Mouse (Mus musculus) MEL (cell line): Measurements from ENCODE around the gene Oaz1. TPM values are rescaled to one million over a fixed set of nuclear protein-coding genes. Genes with fewer than 3 reads are reported as not detected.

ENCODE experiments used
- DNase-seq: peaks from one replicate; pipeline ENCODE4 v3.0.0; 2011; ENCODE audit warnings: low read depth, low spot score
- H3K27ac ChIP-seq: 2 replicates; pipeline ENCODE4 v1.5.1; 2012; ENCODE audit warnings: low read depth, mild to moderate bottlenecking, control low read depth, low read length, moderate library complexity; ENCODE audit not compliant: control insufficient read depth
- H3K27me3 ChIP-seq, 2 experiments: fragments of 150-350 bp in 1 of 2; sonication (generic) in 1 of 2; 2 replicates each; pipeline ENCODE4 v1.6.1; 2012; ENCODE audit warnings: low read length in 2 of 2, mild to moderate bottlenecking in 2 of 2, improper control_type of control experiment in 1 of 2, moderate library complexity in 1 of 2; ENCODE audit not compliant: insufficient read depth in 2 of 2, control insufficient read depth in 1 of 2
- H3K36me3 ChIP-seq, 2 experiments: 2 replicates each; pipeline ENCODE4 v1.6.1; 2012 to 2014; ENCODE audit warnings: low read length in 2 of 2, improper control_type of control experiment in 1 of 2, inconsistent platforms in 1 of 2, mild to moderate bottlenecking in 1 of 2; ENCODE audit not compliant: insufficient read depth in 2 of 2, control insufficient read depth in 1 of 2
- H3K4me1 ChIP-seq, 2 experiments: fragments of 150-350 bp in 1 of 2; sonication (generic) in 1 of 2; 2 replicates each; pipeline ENCODE4 v1.6.1; 2012; ENCODE audit warnings: low read length in 2 of 2, improper control_type of control experiment in 1 of 2, mild to moderate bottlenecking in 1 of 2; ENCODE audit not compliant: insufficient read depth in 2 of 2, control insufficient read depth in 1 of 2
- H3K4me3 ChIP-seq, 2 experiments: fragments of 150-350 bp in 1 of 2; sonication (generic) in 1 of 2; 2 replicates each; pipeline ENCODE4 v1.5.1; 2012; ENCODE audit warnings: low read depth in 2 of 2, low read length in 2 of 2, mild to moderate bottlenecking in 2 of 2, moderate library complexity in 2 of 2, control low read depth in 1 of 2, improper control_type of control experiment in 1 of 2; ENCODE audit not compliant: control insufficient read depth in 1 of 2, insufficient read depth in 1 of 2
- H3K79me2 ChIP-seq: 2 replicates; pipeline ENCODE4 v1.6.1; 2012; ENCODE audit warnings: mild to moderate bottlenecking, low read length, moderate library complexity; ENCODE audit not compliant: control insufficient read depth, poor library complexity, insufficient read depth
- H3K9ac ChIP-seq: 2 replicates; pipeline ENCODE4 v1.6.1; 2012; ENCODE audit warnings: low read depth, mild to moderate bottlenecking, control low read depth, low read length, moderate library complexity; ENCODE audit not compliant: control insufficient read depth, poor library complexity, severe bottlenecking
- H3K9me3 ChIP-seq: fragments of 150-350 bp; sonication (generic); replicated peaks from 2 replicates; pipeline ENCODE4 v1.6.1; 2012; ENCODE audit warnings: mild to moderate bottlenecking, low read length, improper control_type of control experiment, moderate library complexity; ENCODE audit not compliant: insufficient read depth
- CHD2 ChIP-seq: IDR thresholded peaks from 2 replicates; pipeline ENCODE4 v1.6.1; 2011; ENCODE audit warnings: low read length, improper control_type of control experiment
- CTCF ChIP-seq, 3 experiments: IDR thresholded peaks in 2 of 3; conservative IDR thresholded peaks in 1 of 3; 2 replicates each; pipeline ENCODE4 v1.5.1; 2011 to 2012; ENCODE audit warnings: low read length in 3 of 3, low read depth in 2 of 3, mild to moderate bottlenecking in 2 of 3, improper control_type of control experiment in 1 of 3, inconsistent platforms in 1 of 3, mixed read lengths in 1 of 3, moderate library complexity in 1 of 3; ENCODE audit not compliant: control insufficient read depth in 1 of 3, insufficient read depth in 1 of 3, poor library complexity in 1 of 3, severe bottlenecking in 1 of 3
- E2F4 ChIP-seq: IDR thresholded peaks from 2 replicates; pipeline ENCODE4 v1.6.1; 2011; ENCODE audit warnings: low read depth, low read length, improper control_type of control experiment, borderline replicate concordance
- ELF1 ChIP-seq: IDR thresholded peaks from 2 replicates; pipeline ENCODE4 v1.6.1; 2014; ENCODE audit warnings: low read depth, mild to moderate bottlenecking, inconsistent platforms, low read length, improper control_type of control experiment, moderate library complexity
- GABPA ChIP-seq: IDR thresholded peaks from 2 replicates; pipeline ENCODE4 v1.6.1; 2012; ENCODE audit warnings: low read depth, mild to moderate bottlenecking, inconsistent platforms, low read length, improper control_type of control experiment, moderate library complexity
- GATA1 ChIP-seq: IDR thresholded peaks from 2 replicates; pipeline ENCODE4 v1.6.1; 2011; ENCODE audit warnings: low read depth, low read length, improper control_type of control experiment
- HCFC1 ChIP-seq: IDR thresholded peaks from 2 replicates; pipeline ENCODE4 v1.6.1; 2012; ENCODE audit warnings: low read depth, mild to moderate bottlenecking, inconsistent platforms, low read length, improper control_type of control experiment, moderate library complexity
- MAX ChIP-seq: IDR thresholded peaks from 2 replicates; pipeline ENCODE4 v1.6.1; 2011; ENCODE audit warnings: low read length, improper control_type of control experiment
- MEF2A ChIP-seq: IDR thresholded peaks from 2 replicates; pipeline ENCODE4 v1.6.1; 2014; ENCODE audit warnings: low read depth, mild to moderate bottlenecking, inconsistent platforms, low read length, improper control_type of control experiment; ENCODE audit not compliant: poor library complexity, insufficient replicate concordance, severe bottlenecking; ENCODE audit errors: extremely low read depth
- POLR2AphosphoS2 ChIP-seq: IDR thresholded peaks from 2 replicates; pipeline ENCODE4 v1.6.1; 2011; ENCODE audit warnings: low read length, improper control_type of control experiment
- RAD21 ChIP-seq: IDR thresholded peaks from 2 replicates; pipeline ENCODE4 v1.6.1; 2011; ENCODE audit warnings: mild to moderate bottlenecking, low read depth, low read length, improper control_type of control experiment
- TAL1 ChIP-seq: IDR thresholded peaks from 2 replicates; pipeline ENCODE4 v1.6.1; 2012; ENCODE audit warnings: mild to moderate bottlenecking, inconsistent platforms, low read length, moderate library complexity, mixed read lengths
- TCF12 ChIP-seq: IDR thresholded peaks from 2 replicates; pipeline ENCODE4 v1.6.1; 2014; ENCODE audit warnings: low read depth, mild to moderate bottlenecking, inconsistent platforms, low read length, improper control_type of control experiment, moderate library complexity
- UBTF ChIP-seq: IDR thresholded peaks from 2 replicates; pipeline ENCODE4 v1.6.1; 2012; ENCODE audit warnings: low read depth, mild to moderate bottlenecking, inconsistent platforms, low read length, improper control_type of control experiment, moderate library complexity, borderline replicate concordance; ENCODE audit not compliant: insufficient read depth
- USF1 ChIP-seq: IDR thresholded peaks from 2 replicates; pipeline ENCODE4 v1.6.1; 2014; ENCODE audit warnings: low read depth, mild to moderate bottlenecking, inconsistent platforms, low read length, improper control_type of control experiment, moderate library complexity
- USF2 ChIP-seq, 2 experiments: IDR thresholded peaks; 2 replicates each; pipeline ENCODE4 v1.6.1; 2011 to 2012; ENCODE audit warnings: improper control_type of control experiment in 2 of 2, low read length in 2 of 2, borderline replicate concordance in 1 of 2, inconsistent platforms in 1 of 2, low read depth in 1 of 2, mild to moderate bottlenecking in 1 of 2; ENCODE audit not compliant: insufficient read depth in 1 of 2
- ZKSCAN1 ChIP-seq: IDR thresholded peaks from 2 replicates; pipeline ENCODE4 v1.6.1; 2012; ENCODE audit warnings: low read depth, mild to moderate bottlenecking, inconsistent platforms, low read length, improper control_type of control experiment, moderate library complexity
- ZMIZ1 ChIP-seq: IDR thresholded peaks from 2 replicates; pipeline ENCODE4 v1.6.1; 2012; ENCODE audit warnings: low read depth, mild to moderate bottlenecking, inconsistent platforms, low read length, improper control_type of control experiment, moderate library complexity
- ZNF384 ChIP-seq: IDR thresholded peaks from 2 replicates; pipeline ENCODE4 v1.6.1; 2012; ENCODE audit warnings: low read depth, mild to moderate bottlenecking, inconsistent platforms, low read length, improper control_type of control experiment
- polyA plus RNA-seq, 2 experiments: library from polyadenylated mRNA; stranded (reverse) in 1 of 2; unstranded in 1 of 2; fragments of >175 nt in 1 of 2; fragments of >200 nt in 1 of 2; gene quantifications; 2 replicates each; pipeline versions ENCODE4 v1.2.1 to v1.2.4; 2012; ENCODE audit warnings: low replicate concordance in 2 of 2, low read depth in 1 of 2; ENCODE audit not compliant: insufficient read length in 2 of 2, insufficient read depth in 1 of 2, missing spikeins in 1 of 2
- total RNA-seq: library from RNA; depleted of rRNA; stranded (reverse); fragments of 300-350 nt; gene quantifications from 2 replicates; pipeline ENCODE4 v1.2.3, GENCODE M21; 2012

The Oaz1 gene
- total and polyA plus RNA-seq, 3 experiments: 983 to 1,528 TPM; not detected in 1

- DNase-seq: no peak
- TF ChIP-seq GABPA (no peak), UBTF (no peak), MEF2A (no peak), TAL1 (peak; percentile 22; the same call in 1 of the 2 replicates), TCF12 (no peak), CTCF (IDR thresholded peaks at IDR 0.05 in 2 of 3, conservative IDR thresholded peaks at IDR 0.05 in 1 of 3; ENCODE audit: control insufficient read depth in 1 of 3, insufficient read depth in 1 of 3, low read depth in 2 of 3, low read length in 3 of 3, poor library complexity in 1 of 3, severe bottlenecking in 1 of 3) (no peak)
- peaks cover 19 to 43% of the 10 kb centered on the region in 2 experiments for H3K4me1 ChIP-seq
- no peak overlapping the region for H3K4me3 ChIP-seq
- H3K9ac ChIP-seq: peak overlapping the region; percentile 83
- H3K27me3 ChIP-seq: no peaks in the 10 kb centered on the region
- peaks cover 2 to 31% of the 10 kb centered on the region in 2 experiments; a peak in 3 of 4 replicates for H3K36me3 ChIP-seq
- no peaks in the 10 kb centered on the region for H3K9me3 ChIP-seq
- peaks cover 64% of the 10 kb centered on the region for H3K79me2 ChIP-seq
- H3K27ac ChIP-seq: peak overlapping the region; percentile 71
Measured at GRCm38 (mm10) chr10:80856908-80857307, 30.5 kb downstream of the Oaz1 start.

DNA sequence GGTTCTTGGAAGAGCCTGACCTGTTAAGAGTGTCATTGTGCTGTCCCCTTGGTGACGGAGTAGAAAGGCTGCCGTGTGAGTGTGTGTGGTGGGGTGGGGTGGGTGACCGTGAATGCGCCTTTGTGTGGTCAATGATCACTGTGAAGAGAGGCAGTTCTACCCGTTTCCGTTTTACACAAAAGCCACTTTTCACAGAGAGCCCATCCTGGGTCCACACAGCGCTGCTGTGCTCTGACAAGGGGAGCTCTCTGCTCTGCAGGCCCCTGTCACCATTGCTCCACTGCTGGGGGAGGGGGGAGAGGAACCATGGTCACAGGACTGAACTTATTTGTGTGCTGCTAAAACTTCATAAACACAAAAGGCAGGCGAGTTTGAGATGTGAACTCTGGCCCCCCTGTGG lies 30.9 kb downstream of the Oaz1 start:
- H3K79me2 ChIP-seq: peaks cover 64% of the 10 kb centered on the region
- peak overlapping the region; percentile 71 for H3K27ac ChIP-seq
- peak overlapping the region; percentile 83 for H3K9ac ChIP-seq
- H3K9me3 ChIP-seq: no peaks in the 10 kb centered on the region
- no peak overlapping the region; a peak in 1 of 4 replicates for H3K4me3 ChIP-seq
- peaks cover 19 to 43% of the 10 kb centered on the region in 2 experiments for H3K4me1 ChIP-seq
- no peak for DNase-seq
- H3K36me3 ChIP-seq: peaks cover 2 to 31% of the 10 kb centered on the region in 2 experiments; a peak in 3 of 4 replicates
- TF ChIP-seq HCFC1 (no peak), ZKSCAN1 (no peak), GATA1 (no peak), ZMIZ1 (no peak), RAD21 (no peak), E2F4 (no peak), ELF1 (no peak), POLR2AphosphoS2 (no peak), CHD2 (no peak), MAX (no peak), TAL1 (no peak), USF1 (no peak), ZNF384 (no peak), UBTF (no peak), USF2 (IDR thresholded peaks at IDR 0.05; ENCODE audit: borderline replicate concordance in 1 of 2, insufficient read depth in 1 of 2, low read depth in 1 of 2, low read length in 2 of 2) (no peak), MEF2A (no peak)
- H3K27me3 ChIP-seq: no peaks in the 10 kb centered on the region
